ENCODE assay signal across 9 mouse cellular contexts in the genomic region with DNA sequence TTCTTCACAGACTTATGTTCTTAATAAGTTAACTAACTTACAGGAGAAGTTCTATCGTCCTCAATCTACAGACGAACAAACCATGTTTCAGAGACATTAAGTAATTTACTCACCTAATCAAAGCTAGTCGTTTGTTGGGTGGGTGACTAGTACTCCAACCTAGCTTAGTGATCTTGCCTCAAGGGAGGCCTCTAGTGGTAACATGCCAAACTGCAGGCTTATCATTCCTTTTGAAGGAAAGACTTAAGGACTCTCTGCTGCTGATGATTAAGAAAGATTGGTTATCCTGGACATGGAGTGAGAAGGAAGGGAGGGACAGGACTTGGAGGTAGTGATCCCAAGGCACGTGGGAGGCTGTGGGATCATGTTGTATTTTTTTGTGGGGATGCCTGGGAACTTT. TPM values are rescaled to one million over a fixed set of nuclear protein-coding genes. Genes with fewer than 3 reads are reported as not detected.
DNase-seq lines count a peak whose midpoint lies in the region; ATAC-seq and TF ChIP-seq lines count a peak whose summit lies in the region.
"Had no signal": no experiment of that assay in that cellular context is flagged by ENCODE, and none has a peak within 500 bp of the region (broad histone marks: within the 10 kb centered on the region; RNA-seq: fewer than 3 reads in every experiment).

No protein-coding gene starts in this region.

- TF ChIP-seq EP300 in liver, postnatal 0 days (IDR thresholded peaks at IDR 0.05; ENCODE audit: low read depth) = no peak

- H3K27me3 ChIP-seq in intestine, embryonic 14.5 days (replicated peaks; ENCODE audit: control insufficient read depth, insufficient read depth, low read length) = no peaks in the 10 kb centered on the region
- no peaks in the 10 kb centered on the region for H3K27me3 ChIP-seq in liver, postnatal 0 days (ENCODE audit: insufficient read depth, low read length)

- H3K36me3 ChIP-seq in intestine, embryonic 14.5 days (ENCODE audit: control insufficient read depth, insufficient read depth, low read length) = no peaks in the 10 kb centered on the region
- no peaks in the 10 kb centered on the region for H3K36me3 ChIP-seq in liver, postnatal 0 days (replicated peaks; ENCODE audit: insufficient read depth, low read length)

- no peak overlapping the region for H3K27ac ChIP-seq in intestine, embryonic 14.5 days (ENCODE audit: low read depth)
- no peak overlapping the region for H3K27ac ChIP-seq in liver, postnatal 0 days (ENCODE audit: low read depth)

- no peak overlapping the region for H3K4me3 ChIP-seq in intestine, embryonic 14.5 days (ENCODE audit: low read depth, low read length)
- no peak overlapping the region for H3K4me3 ChIP-seq in liver, postnatal 0 days (ENCODE audit: low read depth, low read length)

- TF ChIP-seq CTCF in liver, postnatal 0 days (IDR thresholded peaks at IDR 0.05; ENCODE audit: low read depth) = peak; percentile 87

- no peak overlapping the region for H3K4me2 ChIP-seq in intestine, embryonic 14.5 days (ENCODE audit: low read length)
- no peak overlapping the region for H3K4me2 ChIP-seq in liver, postnatal 0 days (ENCODE audit: low read depth, low read length)

- ATAC-seq in intestine, embryonic 14.5 days (replicated peaks; ENCODE audit: low FRiP score, low TSS enrichment, low read depth) = no peak
- ATAC-seq in liver, postnatal 0 days = peak; percentile 39

- 0 out of 2 replicates have a peak, but pooled peaks cover 5% of the 10 kb centered on the region for H3K9me3 ChIP-seq in intestine, embryonic 14.5 days (ENCODE audit: control insufficient read depth, low read length)
- no peaks in the 10 kb centered on the region for H3K9me3 ChIP-seq in liver, postnatal 0 days (ENCODE audit: low read length)

- peak; percentile 14 for DNase-seq in cerebellum, adult 11 months
- no peak for DNase-seq in cerebellum, adult 11-12 months
- peak; percentile 39 to 64 for DNase-seq in right cerebral cortex, postnatal 10 days (ENCODE audit: low spot score in 2 of 2)
- no peak for DNase-seq in right cerebral cortex, postnatal 25 days
- peak; percentile 15 to 68 for DNase-seq in cerebellum, postnatal 25 days
- DNase-seq in intestine, embryonic 14.5 days (ENCODE audit: low spot score) = peak; percentile 68
- peak; percentile 59 for DNase-seq in liver, postnatal 0 days
- peak; percentile 27 to 35 for DNase-seq in spleen, postnatal 36 days (ENCODE audit: low spot score in 2 of 2)

- H3K9ac ChIP-seq in intestine, embryonic 14.5 days (ENCODE audit: low read length) = no peak overlapping the region
- H3K9ac ChIP-seq in liver, postnatal 0 days (replicated peaks) = no peak overlapping the region

- 31% methylated on average over 4 of the region's 4 CpGs for WGBS in intestine, embryonic 14.5 days
- 27% methylated on average over 4 of the region's 4 CpGs for WGBS in liver, postnatal 0 days (ENCODE audit: insufficient replicate concordance)

- no peaks in the 10 kb centered on the region for H3K4me1 ChIP-seq in intestine, embryonic 14.5 days (replicated peaks; ENCODE audit: control insufficient read depth, insufficient read depth, low read length)
- H3K4me1 ChIP-seq in liver, postnatal 0 days (ENCODE audit: insufficient read depth) = peaks cover 3% of the 10 kb centered on the region; the same call in 1 of the 2 replicates

RNA-seq across cellular contexts. Expression of a gene that starts 11.3 kb away (rescaled TPM):
- polyA plus RNA-seq in intestine, embryonic 14.5 days (2014; fragmentation: Nextera tagmentation; extraction: Ambion mirVana) = 1.1 and 1.7 TPM in 2 replicates
- polyA plus RNA-seq in liver, postnatal 0 days (2015; fragmentation: Nextera tagmentation; extraction: Ambion mirVana) = not detected in 2 replicates
- polyA plus RNA-seq: C2C12 had no signal

RNA-seq across cellular contexts. Expression of a gene that starts 22.0 kb away (rescaled TPM):
- polyA plus RNA-seq in intestine, embryonic 14.5 days (2014; fragmentation: Nextera tagmentation; extraction: Ambion mirVana) = 0.41 and 0.52 TPM in 2 replicates
- 2.1 and 2.9 TPM in 2 replicates for polyA plus RNA-seq in liver, postnatal 0 days (2015; fragmentation: Nextera tagmentation; extraction: Ambion mirVana)
- polyA plus RNA-seq: C2C12 had no signal

RNA-seq across cellular contexts. Expression of a gene that starts 38.1 kb away (rescaled TPM):
- 108 TPM in 2 replicates for polyA plus RNA-seq in intestine, embryonic 14.5 days (2014; fragmentation: Nextera tagmentation; extraction: Ambion mirVana)
- polyA plus RNA-seq in liver, postnatal 0 days (2015; fragmentation: Nextera tagmentation; extraction: Ambion mirVana) = 35.9 and 43.4 TPM in 2 replicates

Comparison
In these comparisons a context has a peak if more than half of its experiments do, and no peak if none do; other contexts are left out.
1. DNase-seq: peak in cerebellum, adult 11 months (single experiment), right cerebral cortex, postnatal 10 days (2 of 2), cerebellum, postnatal 25 days (2 of 2), intestine, embryonic 14.5 days (single experiment), liver, postnatal 0 days (single experiment) and spleen, postnatal 36 days (2 of 2); none in cerebellum, adult 11-12 months (single experiment) and right cerebral cortex, postnatal 25 days (single experiment).